Mouse (Mus musculus): ENCODE results near the gene 6820408C15Rik. TPM values are rescaled to one million over a fixed set of nuclear protein-coding genes. Genes with fewer than 3 reads are reported as not detected.

6820408C15Rik gene
- total and polyA plus RNA-seq, 3 experiments = not detected

DNA sequence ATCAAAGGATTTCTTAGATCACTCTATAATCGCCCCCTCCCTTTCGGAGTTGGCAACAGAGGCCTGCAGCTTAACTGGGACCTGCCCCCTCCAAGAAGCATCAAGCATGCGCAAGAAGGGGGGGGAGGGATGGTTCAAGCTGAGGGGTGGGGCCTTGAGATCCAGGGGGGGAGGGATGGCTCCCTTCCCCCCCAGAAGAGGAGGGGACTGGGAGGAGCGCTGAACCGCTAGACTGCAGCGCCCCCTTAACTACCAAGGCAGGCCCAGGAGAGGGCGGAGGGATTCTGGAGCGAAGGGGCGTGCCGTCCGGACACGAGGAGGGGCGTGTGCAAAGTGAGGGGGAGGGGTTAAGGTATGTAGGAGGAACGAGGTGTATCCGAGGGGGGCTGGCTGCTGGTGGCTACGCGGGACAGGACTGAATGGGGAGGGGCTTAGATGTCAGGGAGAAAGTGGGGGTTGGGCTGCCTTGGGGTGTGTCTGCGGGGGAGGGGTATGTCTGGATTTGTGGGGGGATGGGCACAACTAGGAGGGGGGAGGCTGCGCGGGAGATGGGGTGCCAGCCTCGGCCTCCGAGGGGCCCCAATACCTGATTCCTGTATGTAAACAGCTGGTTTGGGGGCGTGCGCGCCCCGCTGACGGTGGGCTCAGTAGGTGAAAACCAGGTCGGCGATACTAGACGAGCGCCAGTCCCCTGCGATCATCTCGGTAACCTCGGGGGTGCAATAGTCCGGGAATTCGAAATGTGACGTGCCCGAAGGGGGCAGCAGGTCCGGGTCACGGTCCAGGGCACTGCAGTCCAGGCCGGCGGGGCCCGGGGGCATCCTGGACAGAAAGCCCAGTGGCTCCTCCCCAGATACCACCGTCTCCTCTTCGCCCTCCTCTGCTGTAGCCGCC lies 19.0 kb upstream of the 6820408C15Rik start:
- H3K4me1 ChIP-seq (ENCODE audit: control insufficient read depth in 1 of 2, insufficient read depth in 2 of 2) = peaks cover 0 to 2% of the 10 kb centered on the region in 2 experiments; a peak in 1 of 4 replicates
- no peak overlapping the region for H3K9ac ChIP-seq (ENCODE audit: insufficient read depth, low read depth)
- peaks cover 34% of the 10 kb centered on the region for H3K9me3 ChIP-seq (replicated peaks; ENCODE audit: low read length)
- H3K27me3 ChIP-seq (replicated peaks) = peaks cover 20% of the 10 kb centered on the region
- in situ Hi-C loops (cut with MboI; ENCODE audit: low pct_ligation_motif_present, low pct_unique_long_range_greater_than_20kb, low sequenced_read_pairs) (no loop called here), dilution Hi-C loops (cut with MboI; ENCODE audit: extremely low pct_ligation_motif_present, extremely low pct_unique_long_range_greater_than_20kb, low sequenced_read_pairs) (no loop called here)
- no peak overlapping the region for H3K4me2 ChIP-seq (ENCODE audit: insufficient read depth, low read depth, poor library complexity, severe bottlenecking)
- no peak overlapping the region for H3K27ac ChIP-seq (ENCODE audit: insufficient read depth, low read depth)
- H3K79me2 ChIP-seq (replicated peaks; ENCODE audit: control insufficient read depth, extremely low read depth, insufficient read depth, poor library complexity, severe bottlenecking) = no peaks in the 10 kb centered on the region
- no peaks in the 10 kb centered on the region for H3K36me3 ChIP-seq (replicated peaks in 1 of 2; ENCODE audit: control insufficient read depth in 1 of 2, insufficient read depth in 1 of 2, low read length in 1 of 2)
- no peak overlapping the region for H3K4me3 ChIP-seq (replicated peaks in 1 of 3; ENCODE audit: low read depth in 2 of 3, low read length in 2 of 3, poor library complexity in 1 of 3)
- no peak for TF ChIP-seq POLR2AphosphoS2 (IDR thresholded peaks at IDR 0.05; ENCODE audit: low read depth, low read length)
- no peak for TF ChIP-seq KAT2A (IDR thresholded peaks at IDR 0.05; ENCODE audit: insufficient replicate concordance, low read length)
- no peak for TF ChIP-seq IRF4 (IDR thresholded peaks at IDR 0.05; ENCODE audit: low read depth, low read length)
- no peak for TF ChIP-seq CHD1 (IDR thresholded peaks at IDR 0.05; ENCODE audit: low read depth, low read length)
- TF ChIP-seq POLR2A (IDR thresholded peaks at IDR 0.05; ENCODE audit: low read depth, low read length) = no peak
- no peak for TF ChIP-seq EP300 (IDR thresholded peaks at IDR 0.05; ENCODE audit: low read length)
- no peak for TF ChIP-seq ZC3H11A (IDR thresholded peaks at IDR 0.05; ENCODE audit: low read depth, low read length)
- no peak for TF ChIP-seq MAFK (IDR thresholded peaks at IDR 0.05; ENCODE audit: insufficient replicate concordance, low read length)
- no peak for TF ChIP-seq MAZ (IDR thresholded peaks at IDR 0.05; ENCODE audit: low read depth, low read length)
- no peak for TF ChIP-seq ELF1 (IDR thresholded peaks at IDR 0.05; ENCODE audit: low read depth, low read length)
- no peak for TF ChIP-seq TCF12 (IDR thresholded peaks at IDR 0.05; ENCODE audit: low read depth, low read length)
- TF ChIP-seq USF1 (IDR thresholded peaks at IDR 0.05; ENCODE audit: low read depth, low read length) = no peak
- no peak for TF ChIP-seq MAX (IDR thresholded peaks at IDR 0.05; ENCODE audit: low read length)
- no peak for TF ChIP-seq MYC (IDR thresholded peaks at IDR 0.05; ENCODE audit: low read depth, low read length)
- no peak for DNase-seq (ENCODE audit: extremely low read depth)

- H3K4me1 ChIP-seq (ENCODE audit: control insufficient read depth in 1 of 2, insufficient read depth in 2 of 2) = no peaks in the 10 kb centered on the region
- H3K4me3 ChIP-seq (replicated peaks in 1 of 3; ENCODE audit: low read depth in 2 of 3, low read length in 2 of 3, poor library complexity in 1 of 3) = no peak overlapping the region
- H3K9ac ChIP-seq (ENCODE audit: insufficient read depth, low read depth) = no peak overlapping the region
- no peak overlapping the region for H3K27ac ChIP-seq (ENCODE audit: insufficient read depth, low read depth)
- H3K27me3 ChIP-seq (replicated peaks) = peaks cover 20% of the 10 kb centered on the region
- H3K4me2 ChIP-seq (ENCODE audit: insufficient read depth, low read depth, poor library complexity, severe bottlenecking) = no peak overlapping the region
- no peak for TF ChIP-seq JUND (conservative IDR thresholded peaks at IDR 0.05; ENCODE audit: low read depth, low read length)
- TF ChIP-seq JUN (IDR thresholded peaks at IDR 0.05; ENCODE audit: insufficient read depth, low read depth, low read length) = no peak
- peaks cover 34% of the 10 kb centered on the region for H3K9me3 ChIP-seq (replicated peaks; ENCODE audit: low read length)
- H3K36me3 ChIP-seq (replicated peaks in 1 of 2; ENCODE audit: control insufficient read depth in 1 of 2, insufficient read depth in 1 of 2, low read length in 1 of 2) = no peaks in the 10 kb centered on the region
- no peak for DNase-seq (ENCODE audit: extremely low read depth)
- dilution Hi-C loops (cut with MboI; ENCODE audit: extremely low pct_ligation_motif_present, extremely low pct_unique_long_range_greater_than_20kb, low sequenced_read_pairs) (no loop called here), in situ Hi-C loops (cut with MboI; ENCODE audit: low pct_ligation_motif_present, low pct_unique_long_range_greater_than_20kb, low sequenced_read_pairs) (no loop called here)
- no peaks in the 10 kb centered on the region for H3K79me2 ChIP-seq (replicated peaks; ENCODE audit: control insufficient read depth, extremely low read depth, insufficient read depth, poor library complexity, severe bottlenecking)
Measured at GRCm38 (mm10) chr2:152397004-152397589, 18.3 kb upstream of the 6820408C15Rik start.

Measured in CH12.LX (cell line).